Mouse (Mus musculus) bone marrow, adult 2 months (tissue): Measurements from ENCODE around the gene Gm34302.

Experiments used
- CTCF ChIP-seq: fragments of 200-500 bp; IDR thresholded peaks from 2 replicates; pipeline ENCODE4 v1.5.1; 2011; ENCODE audit warnings: low read length, control low read depth; ENCODE audit not compliant: control insufficient read depth, insufficient read depth
- POLR2A ChIP-seq: fragments of 200-500 bp; IDR thresholded peaks from 2 replicates; pipeline ENCODE4 v1.6.1; 2011; ENCODE audit warnings: low read depth, mild to moderate bottlenecking, control low read depth, low read length, borderline replicate concordance; ENCODE audit not compliant: control insufficient read depth

DNA sequence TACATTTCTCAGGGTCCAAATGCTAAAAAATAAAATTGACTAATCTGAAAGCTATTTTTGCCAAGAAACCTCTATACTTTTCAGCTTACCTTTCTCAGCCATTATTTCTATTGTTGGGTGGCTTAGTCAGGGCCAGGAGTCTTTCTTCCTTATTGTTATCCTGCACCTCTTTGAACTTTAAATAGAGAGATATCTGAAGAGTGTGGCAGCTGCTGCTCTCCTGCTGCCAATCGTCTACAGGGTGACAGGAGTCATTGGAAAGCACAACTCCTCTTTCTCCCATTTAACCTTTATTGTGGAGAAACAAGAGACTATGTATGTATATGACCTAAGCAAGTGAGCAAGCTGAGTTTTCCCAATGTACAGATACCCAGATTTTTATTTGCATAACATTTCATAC, at the start of gene Gm34302:
- TF ChIP-seq CTCF (no peak), POLR2A (no peak)
